Mouse (Mus musculus): ENCODE measurements around the gene Slc1a6.

DNA sequence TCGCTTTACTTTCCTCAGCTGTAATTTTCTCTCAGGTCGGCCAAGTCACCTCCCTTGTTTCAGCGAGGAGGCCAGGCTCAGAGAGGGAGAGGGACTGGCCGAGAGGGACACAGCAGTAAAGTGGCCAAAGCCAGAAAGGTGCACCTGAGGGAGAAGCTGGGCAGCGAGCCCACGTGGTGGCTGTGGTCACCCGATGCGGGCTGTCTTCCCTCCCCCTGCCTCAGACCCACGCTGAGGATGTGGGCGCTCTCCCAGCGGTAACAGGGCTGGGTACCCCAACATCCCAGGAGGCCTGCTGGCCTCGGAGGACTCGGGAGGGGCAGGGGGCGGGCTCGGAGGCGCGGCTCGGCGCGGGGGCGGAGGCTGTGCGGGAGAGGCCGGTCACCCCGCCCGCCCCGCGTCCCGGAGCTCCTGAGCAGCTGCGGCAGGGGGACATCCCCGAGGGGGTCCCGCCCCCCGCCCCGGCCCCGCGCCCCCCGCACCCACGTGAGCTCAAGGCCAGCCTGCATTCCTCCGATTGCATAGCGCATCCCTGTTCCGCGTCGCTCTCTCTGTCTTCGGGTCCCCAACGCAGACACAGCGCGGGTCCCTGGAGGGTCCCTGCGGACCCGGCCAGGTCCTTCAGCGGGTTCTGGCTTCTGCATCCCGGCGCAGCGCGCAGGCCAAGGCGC lies at the start of gene Slc1a6:
- TF ChIP-seq CTCF (IDR thresholded peaks at IDR 0.05; ENCODE audit: borderline replicate concordance, control insufficient read depth, extremely low read depth, insufficient read depth, low read length, poor library complexity) (no peak), POLR2A (IDR thresholded peaks at IDR 0.05; ENCODE audit: control insufficient read depth, extremely low read depth, insufficient read depth, low read length, poor library complexity) (no peak)
